Mouse (Mus musculus) macrophage (primary cell): ENCODE results near the gene Rgs6. TPM values are rescaled to one million over a fixed set of nuclear protein-coding genes. Genes with fewer than 3 reads are reported as not detected.

Source experiments
- H3K27ac ChIP-seq: fragments of 350-480 bp; formaldehyde crosslinking; 2 replicates; pipeline ENCODE4 v1.9.0; 2021
- H3K36me3 ChIP-seq: fragments of 350-480 bp; formaldehyde crosslinking; 2 replicates; pipeline ENCODE4 v1.9.0; 2021; ENCODE audit errors: inconsistent target
- H3K4me3 ChIP-seq: fragments of 350-480 bp; formaldehyde crosslinking; 2 replicates; pipeline ENCODE4 v1.9.0; 2021; ENCODE audit errors: inconsistent target
- H3K79me2 ChIP-seq: fragments of 350-480 bp; formaldehyde crosslinking; 2 replicates; pipeline ENCODE4 v1.9.0; 2021; ENCODE audit errors: inconsistent target
- WGBS: methylation state at CpG from one replicate; pipeline ENCODE4 v1.1.7; 2026; ENCODE audit warnings: inconsistent platforms; ENCODE audit not compliant: missing documents; 5-methylcytosine and 5-hydroxymethylcytosine counted together
- polyA plus RNA-seq: library from polyadenylated mRNA; stranded (reverse); fragments of 250-400 nt; gene quantifications from 3 replicates; pipeline ENCODE4 v1.2.4, GENCODE M21; 2018; ENCODE audit warnings: inconsistent platforms

Gene Rgs6
- polyA plus RNA-seq, 1 experiment from 2014 or later: not detected

- Histone ChIP-seq H3K27ac (no peak overlapping the region), H3K4me3 (no peak overlapping the region), H3K79me2 (no peaks in the 10 kb centered on the region), H3K36me3 (no peaks in the 10 kb centered on the region)
- 82% methylated on average over 6 of the region's 6 CpGs for WGBS
Measured at GRCm38 (mm10) chr12:82819328-82819727, 231.2 kb downstream of the Rgs6 start.

GRCm38 (mm10) chr12:82819991-82820390 lies 231.9 kb downstream of the Rgs6 start:
- no peaks in the 10 kb centered on the region for H3K79me2 ChIP-seq
- WGBS: 85% methylated on average over 6 of the region's 6 CpGs
- H3K4me3 ChIP-seq: no peak overlapping the region
- H3K27ac ChIP-seq: no peak overlapping the region
- H3K36me3 ChIP-seq: no peaks in the 10 kb centered on the region

- H3K36me3 ChIP-seq: no peaks in the 10 kb centered on the region
- H3K79me2 ChIP-seq: no peaks in the 10 kb centered on the region
- no peak overlapping the region for H3K27ac ChIP-seq
- H3K4me3 ChIP-seq: no peak overlapping the region
- 89% methylated on average over 3 of the region's 3 CpGs for WGBS
Measured at GRCm38 (mm10) chr12:82822821-82823620, 234.9 kb downstream of the Rgs6 start.

- Histone ChIP-seq H3K79me2 (no peaks in the 10 kb centered on the region), H3K36me3 (no peaks in the 10 kb centered on the region), H3K27ac (no peak overlapping the region), H3K4me3 (no peak overlapping the region)
- WGBS: 75% methylated on average over 8 of the region's 8 CpGs
Measured at GRCm38 (mm10) chr12:82830333-82830732, 242.2 kb downstream of the Rgs6 start.

- H3K36me3 ChIP-seq: no peaks in the 10 kb centered on the region
- H3K79me2 ChIP-seq: no peaks in the 10 kb centered on the region
- H3K27ac ChIP-seq: no peak overlapping the region
- no peak overlapping the region for H3K4me3 ChIP-seq
- WGBS: 100% methylated on average over 1 of the region's 1 CpGs
Measured at GRCm38 (mm10) chr12:82838544-82838943, 250.5 kb downstream of the Rgs6 start.

- Histone ChIP-seq H3K36me3 (no peaks in the 10 kb centered on the region), H3K27ac (no peak overlapping the region), H3K79me2 (no peaks in the 10 kb centered on the region), H3K4me3 (no peak overlapping the region)
- 88% methylated on average over 6 of the region's 6 CpGs for WGBS
Measured at GRCm38 (mm10) chr12:82841566-82841965, 253.5 kb downstream of the Rgs6 start.

GRCm38 (mm10) chr12:82848304-82848872 lies 260.3 kb downstream of the Rgs6 start:
- no peak overlapping the region for H3K27ac ChIP-seq
- H3K36me3 ChIP-seq: no peaks in the 10 kb centered on the region
- no peaks in the 10 kb centered on the region for H3K79me2 ChIP-seq
- no peak overlapping the region for H3K4me3 ChIP-seq
- 91% methylated on average over 3 of the region's 3 CpGs for WGBS

GRCm38 (mm10) chr12:82854902-82855301 lies 266.8 kb downstream of the Rgs6 start:
- Histone ChIP-seq H3K36me3 (no peaks in the 10 kb centered on the region), H3K79me2 (no peaks in the 10 kb centered on the region), H3K4me3 (no peak overlapping the region), H3K27ac (no peak overlapping the region)
- 96% methylated on average over 5 of the region's 5 CpGs for WGBS

- Histone ChIP-seq H3K4me3 (no peak overlapping the region), H3K36me3 (no peaks in the 10 kb centered on the region), H3K27ac (no peak overlapping the region), H3K79me2 (no peaks in the 10 kb centered on the region)
- WGBS: 82% methylated on average over 4 of the region's 4 CpGs
Measured at GRCm38 (mm10) chr12:82855333-82856107, 267.4 kb downstream of the Rgs6 start.

GRCm38 (mm10) chr12:82865686-82866085 lies 277.6 kb downstream of the Rgs6 start:
- Histone ChIP-seq H3K4me3 (no peak overlapping the region), H3K36me3 (no peaks in the 10 kb centered on the region), H3K27ac (no peak overlapping the region), H3K79me2 (no peaks in the 10 kb centered on the region)
- 71% methylated on average over 2 of the region's 2 CpGs for WGBS

- Histone ChIP-seq H3K36me3 (no peaks in the 10 kb centered on the region), H3K27ac (no peak overlapping the region), H3K4me3 (no peak overlapping the region), H3K79me2 (no peaks in the 10 kb centered on the region)
- 81% methylated on average over 5 of the region's 5 CpGs for WGBS
Measured at GRCm38 (mm10) chr12:82880711-82881110, 292.6 kb downstream of the Rgs6 start.

- H3K79me2 ChIP-seq: no peaks in the 10 kb centered on the region
- no peaks in the 10 kb centered on the region for H3K36me3 ChIP-seq
- no peak overlapping the region for H3K4me3 ChIP-seq
- 86% methylated on average over 1 of the region's 1 CpGs for WGBS
- no peak overlapping the region for H3K27ac ChIP-seq
Measured at GRCm38 (mm10) chr12:82883079-82883478, 295.0 kb downstream of the Rgs6 start.

- H3K36me3 ChIP-seq: no peaks in the 10 kb centered on the region
- H3K4me3 ChIP-seq: no peak overlapping the region
- 90% methylated on average over 6 of the region's 6 CpGs for WGBS
- no peaks in the 10 kb centered on the region for H3K79me2 ChIP-seq
- H3K27ac ChIP-seq: no peak overlapping the region
Measured at GRCm38 (mm10) chr12:82894971-82895838, 307.1 kb downstream of the Rgs6 start.

GRCm38 (mm10) chr12:82905773-82906172 lies 317.7 kb downstream of the Rgs6 start:
- H3K79me2 ChIP-seq: no peaks in the 10 kb centered on the region
- H3K4me3 ChIP-seq: no peak overlapping the region
- H3K27ac ChIP-seq: no peak overlapping the region
- 50% methylated on average over 1 of the region's 1 CpGs for WGBS
- H3K36me3 ChIP-seq: no peaks in the 10 kb centered on the region
